Mouse (Mus musculus) heart, postnatal 0 days (tissue): ENCODE data around the gene Cdk2. TPM values are rescaled to one million over a fixed set of nuclear protein-coding genes. Genes with fewer than 3 reads are reported as not detected.

ENCODE experiments used
- ATAC-seq: fragments of 200-750 bp; cut with Nextera tagmentation; 2 replicates; pipeline ENCODE4 v1.8.0; 2017; ENCODE audit warnings: low read depth, moderate number of reproducible peaks, moderate library complexity; ENCODE audit not compliant: insufficient read depth
- DNase-seq: peaks from one replicate; pipeline ENCODE4 v3.0.0-alpha.2; 2016; ENCODE audit warnings: low spot score
- H3K27ac ChIP-seq: fragments of 300-500 bp; sonication (generic); 2 replicates; pipeline ENCODE4 v1.5.1; 2014; ENCODE audit warnings: low read depth, mild to moderate bottlenecking
- H3K27me3 ChIP-seq: fragments of 300-500 bp; sonication (generic); 2 replicates; pipeline ENCODE4 v1.6.1; 2014; ENCODE audit warnings: low read length, mixed read lengths; ENCODE audit not compliant: control insufficient read depth, insufficient read depth
- H3K36me3 ChIP-seq: fragments of 300-500 bp; sonication (generic); replicated peaks from 2 replicates; pipeline ENCODE4 v1.6.1; 2014; ENCODE audit warnings: low read length, mixed read lengths; ENCODE audit not compliant: control insufficient read depth, insufficient read depth
- H3K4me1 ChIP-seq: fragments of 300-500 bp; sonication (generic); 2 replicates; pipeline ENCODE4 v1.6.1; 2014; ENCODE audit warnings: antibody characterized with exemption; ENCODE audit not compliant: control insufficient read depth, insufficient read depth
- H3K4me2 ChIP-seq: fragments of 300-500 bp; sonication (generic); 2 replicates; pipeline ENCODE4 v1.6.1; 2014; ENCODE audit warnings: low read depth, mild to moderate bottlenecking, low read length, moderate library complexity
- H3K4me3 ChIP-seq: fragments of 300-500 bp; sonication (generic); 2 replicates; pipeline ENCODE4 v1.5.1; 2014; ENCODE audit warnings: low read depth, low read length
- H3K9ac ChIP-seq: fragments of 300-500 bp; sonication (generic); replicated peaks from 2 replicates; pipeline ENCODE4 v1.6.1; 2014; ENCODE audit warnings: low read depth, low read length, mixed read lengths
- H3K9me3 ChIP-seq: fragments of 300-500 bp; sonication (generic); replicated peaks from 2 replicates; pipeline ENCODE4 v1.6.1; 2016; ENCODE audit warnings: low read length; ENCODE audit not compliant: control insufficient read depth
- CTCF ChIP-seq: IDR thresholded peaks from 2 replicates; pipeline ENCODE4 v1.5.1; 2016; ENCODE audit warnings: antibody characterized with exemption, control low read depth, low read depth
- EP300 ChIP-seq: IDR thresholded peaks from 2 replicates; pipeline ENCODE4 v1.6.1; 2016; ENCODE audit warnings: antibody characterized with exemption, low read depth
- WGBS: fragments of 180-500 bp; shearing (Covaris S2); extraction: QIAGEN DNeasy Blood & Tissue Kit; methylation state at CpG from one replicate; pipeline ENCODE4 v1.1.7; 2014; 5-methylcytosine and 5-hydroxymethylcytosine counted together
- polyA plus RNA-seq: library from polyadenylated mRNA; unstranded; fragments of >200 nt; fragmentation: Nextera tagmentation; extraction: Ambion mirVana; gene quantifications from 2 replicates; pipeline ENCODE4 v1.2.1, GENCODE M21; 2015
- total RNA-seq: library from RNA; depleted of rRNA; stranded (reverse); fragments of >200 nt; gene quantifications from 2 replicates; pipeline ENCODE4 v1.2.3, GENCODE M21; 2014; ENCODE audit warnings: low replicate concordance; rRNA removed

The Cdk2 gene
- total RNA-seq (71.8 and 74.7 TPM in 2 replicates), polyA plus RNA-seq (50.9 and 53.0 TPM in 2 replicates)

GRCm38 (mm10) chr10:128704491-128705316 lies at the start of gene Cdk2:
Gene Cdk2, minus strand, starts transcription at chr10:128705031.
- no peaks in the 10 kb centered on the region for H3K27me3 ChIP-seq
- H3K9ac ChIP-seq, result peak within 1 kb of the TSS; percentile 63
- peak; percentile 95 for ATAC-seq
- H3K27ac ChIP-seq, result peak within 1 kb of the TSS; percentile 93
- H3K4me3 ChIP-seq, result peak within 1 kb of the TSS; percentile 78
- TF ChIP-seq EP300, result no peak
- TF ChIP-seq CTCF, result no peak
- H3K4me1 ChIP-seq, result peaks cover 8% of the 10 kb centered on the region; the same call in 1 of the 2 replicates
- DNase-seq, result peak; percentile 92
- H3K4me2 ChIP-seq, result peak within 1 kb of the TSS; percentile 68
- H3K9me3 ChIP-seq, result no peaks in the 10 kb centered on the region
- under 1% methylated on average over 62 of the region's 62 CpGs for WGBS
- peaks cover 16% of the 10 kb centered on the region for H3K36me3 ChIP-seq

GRCm38 (mm10) chr10:128748252-128748864 lies 43.5 kb upstream of the Cdk2 start:
- peak overlapping the region; percentile 88 for H3K4me3 ChIP-seq
- peak; percentile 93 for DNase-seq
- TF ChIP-seq CTCF (peak; percentile 26), EP300 (no peak)
- H3K27me3 ChIP-seq, result no peaks in the 10 kb centered on the region
- H3K9ac ChIP-seq, result peak overlapping the region; percentile 92
- peaks cover 22% of the 10 kb centered on the region for H3K4me1 ChIP-seq
- H3K36me3 ChIP-seq, result peaks cover 4% of the 10 kb centered on the region; the same call in 1 of the 2 replicates
- peak; percentile 88 for ATAC-seq
- H3K4me2 ChIP-seq, result peak overlapping the region; percentile 96
- WGBS, result under 1% methylated on average over 37 of the region's 37 CpGs
- H3K9me3 ChIP-seq, result no peaks in the 10 kb centered on the region
- peak overlapping the region; percentile 98 for H3K27ac ChIP-seq

GRCm38 (mm10) chr10:128747646-128748251 lies 42.9 kb upstream of the Cdk2 start, which contains the start of gene Pym1:
Gene Pym1, plus strand, starts transcription at chr10:128747889.
- peak within 1 kb of the TSS; percentile 98 for H3K27ac ChIP-seq
- H3K4me3 ChIP-seq, result peak within 1 kb of the TSS; percentile 88
- peak within 1 kb of the TSS; percentile 92 for H3K9ac ChIP-seq
- peak; percentile 48 for ATAC-seq
- peaks cover 2% of the 10 kb centered on the region; the same call in 1 of the 2 replicates for H3K36me3 ChIP-seq
- no peaks in the 10 kb centered on the region for H3K9me3 ChIP-seq
- peak within 1 kb of the TSS; percentile 96 for H3K4me2 ChIP-seq
- H3K4me1 ChIP-seq, result peaks cover 24% of the 10 kb centered on the region
- DNase-seq, result peak; percentile 65
- TF ChIP-seq EP300, result no peak
- H3K27me3 ChIP-seq, result no peaks in the 10 kb centered on the region
- WGBS, result under 1% methylated on average over 36 of the region's 36 CpGs

- Histone ChIP-seq H3K27ac (peak overlapping the region; percentile 98), H3K36me3 (no peaks in the 10 kb centered on the region), H3K4me1 (peaks cover 28% of the 10 kb centered on the region), H3K4me2 (peak overlapping the region; percentile 96), H3K9me3 (no peaks in the 10 kb centered on the region), H3K4me3 (peak overlapping the region; percentile 88), H3K27me3 (no peaks in the 10 kb centered on the region), H3K9ac (peak overlapping the region; percentile 92; the same call in 1 of the 2 replicates)
- WGBS, result 50% methylated on average over 9 of the region's 9 CpGs
- TF ChIP-seq CTCF (no peak), EP300 (no peak)
- DNase-seq (no peak), ATAC-seq (no peak)
Measured at GRCm38 (mm10) chr10:128746972-128747645, 42.3 kb upstream of the Cdk2 start.
